Comparison of ENCODE assay signal across 9 mouse cellular contexts in the genomic region with DNA sequence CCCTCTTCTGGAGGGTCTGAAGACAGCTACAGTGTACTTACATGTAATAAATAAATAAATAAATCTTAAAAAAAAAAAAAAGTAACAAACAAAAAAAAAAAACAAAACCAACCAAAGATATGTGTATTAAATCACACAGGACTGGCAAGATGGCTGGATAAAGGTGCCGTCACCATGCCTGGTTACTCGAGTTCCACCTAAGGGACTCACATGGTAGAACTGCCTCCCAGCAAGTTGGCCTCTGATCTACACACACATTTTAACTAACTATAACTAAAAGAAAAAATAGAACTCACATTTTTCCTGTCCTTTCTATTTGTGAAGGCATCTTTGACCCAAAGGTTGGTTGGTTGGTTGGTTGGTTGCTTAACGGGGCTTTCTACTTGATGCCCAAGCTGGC. TPM values are rescaled to one million over a fixed set of nuclear protein-coding genes. Genes with fewer than 3 reads are reported as not detected.
DNase-seq lines count a peak whose midpoint lies in the region; ATAC-seq lines count a peak whose summit lies in the region.
"Had no signal": no experiment of that assay in that cellular context is flagged by ENCODE, and none has a peak within 500 bp of the region (broad histone marks: within the 10 kb centered on the region; RNA-seq: fewer than 3 reads in every experiment).

No protein-coding gene starts in this region.

- 78% methylated on average over 3 of the region's 3 CpGs for WGBS in heart, embryonic 15.5 days
- WGBS in hindbrain, embryonic 10.5 days: 79% methylated on average over 3 of the region's 3 CpGs
- 74% methylated on average over 3 of the region's 3 CpGs for WGBS in midbrain, embryonic 13.5 days

- peak overlapping the region; percentile 56 for H3K9ac ChIP-seq in heart, embryonic 15.5 days
- H3K9ac ChIP-seq in midbrain, embryonic 13.5 days (replicated peaks): peak overlapping the region; percentile 69

- no peaks in the 10 kb centered on the region for H3K36me3 ChIP-seq in heart, embryonic 15.5 days
- H3K36me3 ChIP-seq in hindbrain, embryonic 10.5 days: peaks cover 15% of the 10 kb centered on the region; the same call in 1 of the 2 replicates
- H3K36me3 ChIP-seq in midbrain, embryonic 13.5 days: no peaks in the 10 kb centered on the region

- H3K4me1 ChIP-seq in heart, embryonic 15.5 days (replicated peaks): peaks cover 25% of the 10 kb centered on the region
- peaks cover 20% of the 10 kb centered on the region for H3K4me1 ChIP-seq in hindbrain, embryonic 10.5 days (replicated peaks)
- peaks cover 37% of the 10 kb centered on the region for H3K4me1 ChIP-seq in midbrain, embryonic 13.5 days (replicated peaks)

- peak overlapping the region; percentile 85 for H3K4me2 ChIP-seq in heart, embryonic 15.5 days
- H3K4me2 ChIP-seq in midbrain, embryonic 13.5 days (replicated peaks): peak overlapping the region; percentile 99

- H3K27me3 ChIP-seq in heart, embryonic 15.5 days: no peaks in the 10 kb centered on the region
- H3K27me3 ChIP-seq in hindbrain, embryonic 10.5 days (ENCODE audit: insufficient read depth, poor library complexity, severe bottlenecking): no peaks in the 10 kb centered on the region
- 0 out of 2 replicates have a peak, but pooled peaks cover 2% of the 10 kb centered on the region for H3K27me3 ChIP-seq in midbrain, embryonic 13.5 days

- no peaks in the 10 kb centered on the region for H3K9me3 ChIP-seq in heart, embryonic 15.5 days (replicated peaks)
- H3K9me3 ChIP-seq in hindbrain, embryonic 10.5 days: no peaks in the 10 kb centered on the region
- no peaks in the 10 kb centered on the region for H3K9me3 ChIP-seq in midbrain, embryonic 13.5 days

- peak overlapping the region; percentile 72; the same call in 1 of the 2 replicates for H3K27ac ChIP-seq in heart, embryonic 15.5 days
- peak overlapping the region; percentile 90 for H3K27ac ChIP-seq in hindbrain, embryonic 10.5 days
- H3K27ac ChIP-seq in midbrain, embryonic 13.5 days: peak overlapping the region; percentile 75; the same call in 1 of the 2 replicates

- no peak for DNase-seq in heart, adult 9 months (ENCODE audit: low spot score in 2 of 2)
- peak; percentile 8 for DNase-seq in NIH3T3 (ENCODE audit: low read depth)
- DNase-seq in hindbrain, embryonic 10.5 days (ENCODE audit: low spot score): no peak
- DNase-seq in retina, embryonic 14.5 days (ENCODE audit: low spot score): no peak
- DNase-seq in adrenal gland, adult (ENCODE audit: inconsistent age in 2 of 2, low spot score in 1 of 2): no peak
- DNase-seq in layer of hippocampus, adult 8-10 months (ENCODE audit: low spot score in 2 of 2): no peak

- no peak for ATAC-seq in heart, embryonic 15.5 days (replicated peaks; ENCODE audit: insufficient number of reproducible peaks, insufficient read depth, low FRiP score, low read depth)
- ATAC-seq in midbrain, embryonic 13.5 days: no peak

- peak overlapping the region; percentile 93 for H3K4me3 ChIP-seq in heart, embryonic 15.5 days
- H3K4me3 ChIP-seq in hindbrain, embryonic 10.5 days: peak overlapping the region; percentile 99
- H3K4me3 ChIP-seq in midbrain, embryonic 13.5 days (replicated peaks): peak overlapping the region; percentile 76

RNA-seq across cellular contexts. Expression of a gene that starts 7.5 kb away (rescaled TPM):
- polyA plus RNA-seq in heart, embryonic 15.5 days (2015; fragmentation: Nextera tagmentation; extraction: Ambion mirVana): 130 and 146 TPM in 2 replicates
- polyA plus RNA-seq in hindbrain, embryonic 10.5 days (2016; fragmentation: Nextera tagmentation; extraction: Ambion mirVana): 220 and 239 TPM in 2 replicates
- 275 TPM in 2 replicates for polyA plus RNA-seq in midbrain, embryonic 13.5 days (2015; fragmentation: Nextera tagmentation; extraction: Ambion mirVana)
- 100 to 1,000 TPM; 264 to 296 (median 284) TPM for total RNA-seq in layer of hippocampus, adult 8-10 months (2022)

RNA-seq across cellular contexts. Expression of a gene that starts 28.5 kb away (rescaled TPM):
- not detected in 2 replicates for polyA plus RNA-seq in heart, embryonic 15.5 days (2015; fragmentation: Nextera tagmentation; extraction: Ambion mirVana)
- polyA plus RNA-seq in hindbrain, embryonic 10.5 days (2016; fragmentation: Nextera tagmentation; extraction: Ambion mirVana): not detected in 2 replicates
- not detected in 2 replicates for polyA plus RNA-seq in midbrain, embryonic 13.5 days (2015; fragmentation: Nextera tagmentation; extraction: Ambion mirVana)
- not detected for total RNA-seq in layer of hippocampus, adult 8-10 months (2022)
- total RNA-seq: adrenal gland, adult 18-20 months had no signal

RNA-seq across cellular contexts. Expression of a gene that starts 54.6 kb away (rescaled TPM):
- 44.3 and 53.2 TPM in 2 replicates for polyA plus RNA-seq in heart, embryonic 15.5 days (2015; fragmentation: Nextera tagmentation; extraction: Ambion mirVana)
- 70.2 and 84.9 TPM in 2 replicates for polyA plus RNA-seq in hindbrain, embryonic 10.5 days (2016; fragmentation: Nextera tagmentation; extraction: Ambion mirVana)
- polyA plus RNA-seq in midbrain, embryonic 13.5 days (2015; fragmentation: Nextera tagmentation; extraction: Ambion mirVana): 33.7 and 35.3 TPM in 2 replicates
- 1 to 10 TPM; 2.1 to 5.8 (median 4.5) TPM for total RNA-seq in layer of hippocampus, adult 8-10 months (2022)
